Mouse (Mus musculus): ENCODE measurements around the gene Tesk2. TPM values are rescaled to one million over a fixed set of nuclear protein-coding genes. Genes with fewer than 3 reads are reported as not detected.
"Not testable (repeated sequence)": the region's sequence is repeated elsewhere in the genome, so short reads cannot be mapped to it uniquely, and the experiment has no call there.

Tesk2 gene
- polyA plus RNA-seq, 1 experiment: 14.6 TPM

DNA sequence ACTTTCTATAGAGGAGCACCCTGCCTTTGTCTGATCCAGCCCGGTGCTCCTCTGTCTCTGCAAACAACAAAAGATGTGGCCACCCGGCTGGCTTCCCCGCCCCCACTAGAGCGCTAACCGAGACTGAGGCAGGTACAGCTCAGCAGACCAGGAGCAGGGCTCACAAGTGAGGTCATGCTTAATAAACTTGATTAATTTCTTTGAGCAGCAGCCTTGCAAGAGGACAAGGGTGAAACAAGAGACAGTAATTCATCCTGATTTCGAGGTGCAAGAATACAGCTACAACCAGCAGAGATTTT, 109.3 kb downstream of the Tesk2 start:
- DNase-seq (ENCODE audit: low read depth, low spot score): no peak
- 42% methylated on average over 6 of the region's 6 CpGs for WGBS

DNA sequence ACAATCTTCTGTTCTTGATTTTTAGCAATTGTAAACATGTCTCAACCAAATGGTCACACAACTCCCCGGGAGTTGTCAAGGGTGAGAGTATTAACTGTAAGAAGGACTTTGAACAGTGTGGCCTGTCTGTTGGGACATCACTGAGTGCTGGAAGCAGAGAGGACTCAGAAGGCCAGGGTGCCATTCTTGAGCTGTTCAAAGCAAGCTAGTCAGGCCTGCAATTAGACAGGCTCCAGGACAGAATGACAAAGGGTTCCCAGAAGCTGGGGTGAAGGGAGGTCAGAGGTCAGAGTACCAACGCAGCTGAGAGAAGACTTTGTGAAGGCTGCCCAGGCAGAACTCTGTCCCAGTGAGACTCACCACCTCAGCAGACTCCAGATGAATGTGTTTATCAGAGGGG, 118.3 kb downstream of the Tesk2 start:
- WGBS: 16% methylated on average over 2 of the region's 2 CpGs
- DNase-seq (ENCODE audit: low read depth, low spot score): no peak

DNA sequence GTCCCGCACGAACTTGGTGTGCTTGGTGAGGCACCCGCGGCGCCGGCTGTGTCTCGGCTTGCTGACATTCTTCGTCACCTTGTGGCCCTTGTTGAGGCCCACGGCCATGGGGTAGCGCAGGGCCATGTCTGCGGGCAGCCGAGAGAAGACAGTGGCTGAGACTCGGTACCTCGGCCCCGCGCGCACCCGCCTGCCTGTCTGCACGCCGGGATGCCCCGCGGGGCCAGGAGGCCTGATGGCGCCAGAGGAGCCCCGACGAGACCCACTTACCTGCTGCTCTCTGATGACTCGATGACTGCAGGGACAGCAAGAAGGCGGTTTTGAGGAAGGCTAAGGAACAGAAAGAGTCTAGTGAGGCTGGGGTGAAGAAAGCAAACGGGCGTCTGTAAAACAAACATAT, 119.3 kb downstream of the Tesk2 start:
- not testable (repeated sequence) for DNase-seq (ENCODE audit: low read depth, low spot score)
- WGBS: 39% methylated on average over 22 of the region's 29 CpGs

DNA sequence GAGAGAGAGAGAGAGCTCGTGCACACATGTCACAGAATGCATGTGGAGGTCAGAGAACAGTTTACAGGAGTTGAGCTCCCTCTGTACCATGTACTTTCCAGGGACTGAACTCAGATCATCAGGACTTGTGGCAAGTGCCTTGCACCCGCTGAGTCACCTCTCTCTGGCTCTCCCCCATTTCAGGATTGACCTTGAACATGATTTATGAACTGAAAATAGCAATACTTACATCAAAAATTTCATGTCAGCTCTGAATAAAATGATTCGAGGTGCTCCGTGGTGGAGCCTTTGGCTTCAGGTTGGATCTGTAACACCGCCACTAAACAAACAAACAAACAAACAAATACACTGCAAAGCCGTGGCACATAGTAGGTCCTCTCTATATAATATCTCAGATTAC, 120.1 kb downstream of the Tesk2 start:
- 77% methylated on average over 6 of the region's 6 CpGs for WGBS

DNA sequence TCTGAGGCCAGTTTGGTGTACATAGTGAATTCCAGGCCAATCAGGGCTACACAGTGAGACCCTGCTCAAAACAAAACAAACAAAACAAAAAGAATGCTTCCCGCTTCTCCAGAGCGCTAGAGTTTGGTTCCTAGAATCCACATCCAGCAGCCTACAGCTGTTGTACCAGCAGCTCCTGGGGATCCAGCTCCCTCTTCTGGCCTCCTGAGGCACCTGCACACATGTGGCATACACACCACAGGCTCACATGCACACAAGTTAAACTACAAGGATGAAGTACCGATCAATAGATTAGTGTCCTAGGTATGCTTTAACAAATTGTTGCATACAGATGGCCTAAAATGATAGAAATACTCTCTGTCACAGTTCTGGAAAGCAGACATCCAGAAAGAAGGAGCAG, 123.6 kb downstream of the Tesk2 start:
- 93% methylated on average over 3 of the region's 3 CpGs for WGBS
- no peak for DNase-seq (ENCODE audit: low read depth, low spot score)

More for the DNA sequence above, 120.1 kb downstream of the Tesk2 start:
- no peak for DNase-seq (ENCODE audit: low read depth, low spot score)

DNA sequence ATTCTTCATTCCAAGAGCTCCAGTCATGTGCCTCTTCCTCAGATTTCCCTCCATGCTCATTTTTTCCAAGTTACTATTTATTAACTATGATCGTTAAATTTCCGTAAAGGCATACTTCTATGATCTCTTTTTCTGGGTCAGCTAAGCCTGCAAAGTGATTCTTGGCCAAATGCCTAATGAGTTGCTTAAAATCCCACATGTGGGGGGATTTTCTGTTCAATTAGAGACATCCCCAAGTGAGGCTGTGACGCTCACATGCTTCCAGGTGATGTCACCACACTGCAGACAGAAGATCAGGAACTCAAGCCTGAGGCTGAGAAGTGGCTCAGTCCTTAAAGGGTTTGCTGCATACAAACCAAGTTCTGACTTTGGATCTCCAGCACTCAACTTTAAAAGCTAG, 129.2 kb downstream of the Tesk2 start:
- WGBS: 82% methylated on average over 3 of the region's 3 CpGs
- no peak for DNase-seq (ENCODE audit: low read depth, low spot score)

DNA sequence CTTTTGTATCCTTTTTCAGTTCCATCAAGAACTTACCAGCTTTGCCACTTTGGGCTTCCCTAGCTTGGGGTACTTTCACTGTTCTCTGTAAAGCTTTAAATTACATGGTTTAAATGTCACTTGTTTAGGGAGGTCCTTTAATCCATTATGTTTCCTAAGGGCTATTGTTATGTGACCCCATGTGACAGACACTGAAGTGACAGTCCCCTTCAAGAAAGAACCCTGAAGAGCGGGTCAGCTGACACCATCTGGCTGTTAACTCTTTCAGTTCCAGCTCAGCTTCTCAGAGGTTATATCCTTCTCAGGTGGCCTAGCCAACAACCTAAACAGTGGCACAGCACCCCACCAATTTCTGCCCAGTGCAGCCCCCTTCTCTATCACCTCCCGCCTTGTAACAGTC, 133.5 kb downstream of the Tesk2 start:
- 60% methylated on average over 2 of the region's 2 CpGs for WGBS
- DNase-seq (ENCODE audit: low read depth, low spot score): no peak

Other genes starting within 250 kb of the Tesk2 start
- gene Ipp, start 213.4 kb upstream of the Tesk2 start, polyA plus RNA-seq (2012; rRNA removed): 2.0 and 3.0 TPM in 2 replicates
- 5.4 and 5.6 TPM in 2 replicates for gene Tmem69, start 165.0 kb upstream of the Tesk2 start, polyA plus RNA-seq (2012; rRNA removed)
- 69.3 and 74.4 TPM in 2 replicates for gene Gpbp1l1, start 163.3 kb upstream of the Tesk2 start, polyA plus RNA-seq (2012; rRNA removed)
- 6.1 and 8.2 TPM in 2 replicates for gene Ccdc17, start 124.3 kb upstream of the Tesk2 start, polyA plus RNA-seq (2012; rRNA removed)
- gene Nasp, start 93.0 kb upstream of the Tesk2 start, polyA plus RNA-seq (2012; rRNA removed): 5.4 and 6.0 TPM in 2 replicates
- 937 and 1,000 TPM in 2 replicates for gene Akr1a1, start 69.3 kb upstream of the Tesk2 start, polyA plus RNA-seq (2012; rRNA removed)
- 346 and 395 TPM in 2 replicates for gene Prdx1, start 35.4 kb upstream of the Tesk2 start, polyA plus RNA-seq (2012; rRNA removed)
- gene Mmachc, start 12.5 kb upstream of the Tesk2 start, polyA plus RNA-seq (2012; rRNA removed): 9.1 and 9.3 TPM in 2 replicates
- gene Ccdc163, start 12.4 kb upstream of the Tesk2 start, polyA plus RNA-seq (2012; rRNA removed): 19.4 and 23.9 TPM in 2 replicates
- gene Toe1, start 86.7 kb downstream of the Tesk2 start, polyA plus RNA-seq (2012; rRNA removed): 22.0 and 24.9 TPM in 2 replicates
- 4.7 and 5.6 TPM in 2 replicates for gene Mutyh, start 86.8 kb downstream of the Tesk2 start, polyA plus RNA-seq (2012; rRNA removed)
- gene Hpdl, start 100.8 kb downstream of the Tesk2 start, polyA plus RNA-seq (2012; rRNA removed): 8.3 and 8.4 TPM in 2 replicates
- 6.4 and 10.7 TPM in 2 replicates for gene Zswim5, start 156.4 kb downstream of the Tesk2 start, polyA plus RNA-seq (2012; rRNA removed)